Mouse (Mus musculus): ENCODE data around the gene Slc7a6.

DNA sequence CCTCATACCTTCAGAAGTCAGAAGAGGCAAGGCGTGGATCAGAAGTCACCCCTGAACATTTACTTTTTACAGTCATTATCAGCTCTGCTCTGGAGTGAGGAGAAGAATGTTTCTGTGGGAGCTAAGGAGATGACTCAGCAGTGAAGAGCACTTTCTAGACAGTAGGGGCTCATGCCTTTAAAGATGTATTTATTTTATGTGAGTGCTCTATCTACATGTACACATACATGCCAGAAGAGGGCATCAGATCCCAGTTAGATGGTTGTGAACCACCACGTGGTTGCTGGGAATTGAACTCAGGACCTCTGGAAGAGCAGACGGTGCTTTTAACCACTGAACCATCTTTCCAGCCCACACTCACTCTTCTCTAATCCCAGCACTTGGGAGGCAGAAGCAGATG is 41.6 kb upstream of the Slc7a6 start:
- TF ChIP-seq POLR2A (IDR thresholded peaks at IDR 0.05; ENCODE audit: control insufficient read depth, extremely low read depth, insufficient read depth, low read length, poor library complexity): no peak
- no peak for TF ChIP-seq CTCF (IDR thresholded peaks at IDR 0.05; ENCODE audit: borderline replicate concordance, control insufficient read depth, extremely low read depth, insufficient read depth, low read length, poor library complexity)
